Mouse (Mus musculus) B cell, adult 2 months (primary cell): ENCODE results near the gene Olfr1026.

Source experiments
- DNase-seq, 2 experiments: peaks; one replicate each; pipeline ENCODE4 v3.0.0; 2022

The Olfr1026 gene

DNA sequence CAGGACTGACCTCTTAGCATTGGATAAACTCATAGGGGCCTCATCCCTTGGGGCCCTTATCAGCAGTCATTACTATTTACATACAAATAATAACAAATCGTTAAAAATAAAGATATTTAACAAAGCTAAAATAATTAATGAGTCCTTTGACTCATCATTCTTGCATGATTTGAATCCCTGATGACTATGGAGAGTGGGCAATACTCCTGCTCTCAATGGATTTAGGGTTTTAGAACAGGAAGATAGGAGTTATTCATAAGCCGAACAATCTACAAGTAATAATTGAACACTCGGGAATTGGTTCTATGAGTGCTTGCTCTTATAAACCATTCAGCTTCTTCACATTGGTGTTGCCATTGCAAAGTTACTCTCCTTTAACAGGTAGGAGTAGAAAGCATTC is at the start of gene Olfr1026:
Olfr1026 (plus strand) TSS at position 301 of the 400 bp plus-strand sequence.
- DNase-seq, result no peak

GRCm38 (mm10) chr2:85885340-85885739 is 36.0 kb upstream of the Olfr1026 start, which contains the start of gene Olfr1023:
Gene Olfr1023 (plus strand): TSS chr2:85885640.
- no peak for DNase-seq

- DNase-seq, result no peak
Observed at GRCm38 (mm10) chr2:85904952-85905351, 16.4 kb upstream of the Olfr1026 start, which contains the start of gene Olfr1024. Gene Olfr1024 (minus strand): TSS chr2:85905052.

- no peak for DNase-seq
Observed at GRCm38 (mm10) chr2:85913197-85913596, 8.2 kb upstream of the Olfr1026 start.

- DNase-seq, result no peak
Observed at GRCm38 (mm10) chr2:85914893-85915292, 6.5 kb upstream of the Olfr1026 start, which contains the start of gene Olfr1025-ps1. Gene Olfr1025-ps1 (plus strand): TSS chr2:85915193.

- no peak for DNase-seq
Observed at GRCm38 (mm10) chr2:85950137-85950536, 28.8 kb downstream of the Olfr1026 start, which contains the start of gene Olfr1028. Gene Olfr1028 (plus strand): TSS chr2:85950437.

DNA sequence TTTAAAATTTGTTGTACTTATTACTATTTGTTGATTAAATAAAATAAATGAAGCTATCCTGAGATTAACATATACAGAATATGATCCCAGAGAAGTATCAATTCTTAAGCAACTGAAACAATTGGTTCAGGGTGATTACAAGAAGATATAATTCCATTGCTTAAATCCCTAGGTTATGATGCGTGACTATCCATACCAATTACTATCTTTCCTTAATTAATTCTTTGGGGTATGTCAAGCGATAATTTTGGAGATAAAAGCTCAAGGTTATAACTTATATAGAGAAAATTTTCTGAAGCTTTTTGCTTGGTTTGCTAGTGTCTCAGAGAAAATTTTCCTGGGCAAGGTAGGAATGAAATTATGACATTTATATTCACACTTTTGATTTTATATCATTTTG is 52.2 kb downstream of the Olfr1026 start, which contains the start of gene Olfr1029:
Olfr1029 (plus strand) TSS at position 301 of the 400 bp plus-strand sequence.
- no peak for DNase-seq
